Mouse (Mus musculus) left cerebral cortex, postnatal 14 days (tissue): ENCODE results near the gene Clasp2. TPM values are rescaled to one million over a fixed set of nuclear protein-coding genes. Genes with fewer than 3 reads are reported as not detected.
"Not testable (repeated sequence)": the region's sequence is repeated elsewhere in the genome, so short reads cannot be mapped to it uniquely, and the experiment has no call there.

ENCODE experiments used
- DNase-seq, 2 experiments: peaks; one replicate each; pipeline ENCODE4 v3.0.0; 2021 to 2022; ENCODE audit warnings: low spot score in 2 of 2, mixed read lengths in 1 of 2
- intact Hi-C: fragments of 180-260 bp; cut with DNase I; formaldehyde crosslinking; loops from one replicate; pipeline ENCODE4 v1.15.1; 2025
- total RNA-seq, 2 experiments: library from RNA; stranded (reverse); gene quantifications; 2 replicates each; pipeline ENCODE4 v1.2.3; 2021

Clasp2 gene
- total RNA-seq, 2 experiments from 2014 or later, result 297 to 298 TPM

DNA sequence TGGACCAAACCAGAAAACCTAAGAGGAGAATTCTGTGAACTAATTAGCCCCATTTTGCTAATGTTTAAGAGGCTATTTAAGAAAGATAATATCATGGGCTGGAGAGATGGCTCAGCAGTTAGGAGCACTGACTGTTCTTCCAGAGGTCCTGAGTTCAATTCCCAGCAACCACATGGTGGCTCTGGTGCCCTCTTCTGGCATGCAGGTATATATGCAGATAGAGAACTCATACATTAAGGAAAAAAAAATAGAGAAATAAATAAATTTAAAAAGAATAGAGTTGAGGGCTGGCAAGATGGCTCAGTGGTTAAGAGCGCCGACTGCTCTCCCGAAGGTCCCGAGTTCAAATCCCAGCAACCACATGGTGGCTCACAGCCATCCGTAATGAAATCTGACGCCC lies 163.0 kb downstream of the Clasp2 start:
- intact Hi-C loops, result loop anchor here (5.0 kb wide), 1 partner anchor 37 kb away; no protein-coding TSS in a partner anchor
- DNase-seq, result not testable (repeated sequence)

DNA sequence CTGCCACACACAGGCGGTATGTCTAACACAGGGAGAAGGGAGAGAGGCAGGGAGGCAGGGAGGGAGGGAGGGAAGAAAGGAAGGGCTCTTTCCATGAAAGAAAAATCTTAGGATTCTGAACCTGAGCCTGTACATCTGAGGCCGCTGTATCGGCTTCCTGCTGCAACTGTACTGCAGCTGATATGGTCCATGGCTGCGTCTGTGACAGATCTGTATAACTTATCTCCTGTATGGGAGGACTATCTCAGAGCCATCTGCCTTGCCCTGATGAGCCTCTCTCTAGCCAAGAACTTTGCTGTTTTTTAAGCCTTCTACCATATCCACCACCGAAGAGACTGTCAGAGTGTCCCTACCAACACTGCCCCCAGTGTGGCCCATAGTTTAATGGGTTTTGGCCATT lies 174.5 kb downstream of the Clasp2 start:
- intact Hi-C loops, result no loop called here
- DNase-seq, result no peak

DNA sequence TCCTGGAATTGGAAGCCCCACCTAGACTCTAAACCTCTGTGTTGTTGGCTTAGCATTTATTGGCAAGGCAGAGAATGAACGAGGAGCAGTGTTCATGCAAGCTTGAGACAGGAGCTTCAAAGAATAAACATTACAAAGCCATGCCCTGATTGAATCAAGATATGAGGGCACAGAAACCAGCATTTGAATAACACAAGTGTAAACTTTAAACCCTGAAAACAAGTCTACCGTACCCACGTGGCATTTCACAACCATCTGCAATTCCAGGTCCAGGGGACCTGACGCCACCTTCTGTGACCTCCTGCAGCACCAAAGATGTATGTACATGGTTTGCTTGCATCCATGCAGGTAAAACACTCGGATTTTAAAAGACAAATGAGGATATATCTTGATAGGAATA lies 181.4 kb downstream of the Clasp2 start:
- intact Hi-C loops, result no loop called here
- no peak for DNase-seq

DNA sequence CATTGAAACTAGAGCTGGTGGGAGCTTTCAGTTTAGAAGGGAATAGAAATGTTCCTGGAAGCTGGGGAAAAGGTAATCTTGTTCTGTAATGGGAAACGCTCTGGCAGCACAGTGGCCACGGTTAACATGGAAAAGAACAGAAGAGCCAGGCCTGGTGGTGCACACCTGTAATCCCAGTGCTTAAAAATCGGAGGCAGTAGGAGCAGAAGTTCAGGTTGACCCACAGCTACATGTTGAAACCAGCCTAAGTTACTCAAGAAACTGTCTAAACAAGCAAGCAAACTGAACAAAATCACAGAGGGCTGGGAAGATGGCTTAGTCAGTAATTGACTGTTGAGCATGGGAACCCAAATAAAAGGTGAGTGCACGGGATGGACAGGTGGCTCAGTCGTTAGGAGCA lies 183.6 kb downstream of the Clasp2 start:
- DNase-seq, result no peak
- intact Hi-C loops, result no loop called here

DNA sequence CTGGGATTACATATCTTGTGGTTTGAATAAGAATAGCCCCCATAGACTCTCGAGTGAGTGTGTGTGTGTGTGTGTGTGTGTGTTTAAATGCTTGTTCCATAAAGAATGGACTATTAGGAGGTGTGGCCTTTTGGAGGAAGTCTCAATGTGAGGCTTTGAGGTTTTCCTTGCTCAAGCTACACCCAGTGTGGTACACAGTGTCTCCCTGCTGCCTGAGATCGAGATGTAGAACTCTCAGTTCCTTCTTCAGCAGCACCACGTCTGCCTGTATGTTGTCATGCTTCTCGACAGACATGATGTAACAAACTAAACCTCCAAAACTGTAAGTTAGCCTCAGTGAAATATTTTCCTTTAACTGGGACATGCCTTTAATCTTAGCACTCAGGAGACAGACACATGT lies 187.3 kb downstream of the Clasp2 start:
- DNase-seq, result no peak
- intact Hi-C loops, result no loop called here

DNA sequence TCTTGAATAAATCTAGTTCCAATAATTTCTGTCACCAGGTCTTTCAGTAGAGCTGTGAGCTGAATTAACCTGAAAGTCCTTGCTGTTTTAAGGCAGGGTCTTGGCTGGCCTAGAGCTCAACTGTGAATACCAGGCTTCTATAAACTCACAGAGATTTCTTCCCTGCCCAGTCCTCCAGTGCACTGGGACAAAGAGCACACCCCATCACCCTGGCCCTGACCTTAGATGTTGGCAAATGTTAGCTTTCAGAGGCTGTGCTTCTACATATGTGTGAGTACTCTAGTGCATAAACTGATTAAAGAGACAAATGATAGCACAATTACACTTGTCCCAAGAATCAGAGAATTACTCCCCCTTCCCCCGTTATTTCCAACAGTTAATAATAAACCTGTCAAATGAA lies 188.4 kb downstream of the Clasp2 start:
- no peak for DNase-seq
- intact Hi-C loops, result no loop called here

DNA sequence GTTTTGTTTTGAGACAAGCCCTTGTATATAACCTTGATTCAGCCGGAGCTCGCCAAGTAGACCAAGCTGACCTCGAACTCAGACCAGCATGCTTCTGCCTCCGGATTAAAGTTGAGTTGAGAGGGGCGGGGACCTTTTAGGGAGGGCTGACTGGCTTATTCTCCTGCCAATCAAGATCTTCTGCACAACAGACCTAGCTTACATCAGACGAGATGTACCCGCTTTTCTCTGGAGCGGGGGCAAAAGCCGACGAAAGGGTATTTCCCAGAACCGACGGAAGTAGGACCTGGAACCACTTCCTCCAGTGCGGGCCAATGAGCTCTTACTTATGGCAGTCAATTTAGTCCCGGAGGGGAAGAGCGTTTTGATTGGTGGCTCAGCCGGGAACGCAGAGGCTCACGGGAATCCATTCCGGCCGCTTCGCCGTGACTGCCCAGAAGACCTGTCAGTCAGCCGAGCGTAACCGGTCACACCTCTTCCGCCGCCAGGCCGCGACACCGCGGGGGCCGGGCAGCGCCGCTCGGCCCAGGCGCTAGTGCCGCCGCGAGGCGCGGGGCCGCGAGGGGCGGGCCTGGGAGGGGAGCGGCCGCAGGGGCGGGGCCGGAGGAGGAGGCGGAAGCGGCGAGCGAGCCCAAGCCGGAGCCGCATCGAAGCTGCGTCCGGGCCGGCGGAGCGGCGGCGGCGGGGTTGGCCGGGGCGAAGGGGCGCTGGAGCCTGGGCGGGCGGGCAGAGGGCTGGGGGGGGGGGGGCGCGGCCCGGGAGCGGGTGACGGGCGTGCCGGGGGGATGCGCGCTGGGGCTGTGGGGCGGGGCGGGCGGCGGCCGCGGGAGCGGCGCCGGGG lies 189.5 kb downstream of the Clasp2 start, which contains the start of gene Ubp1:
Ubp1 (plus strand) TSS at position 401 of the 841 bp plus-strand sequence.
- intact Hi-C loops, result no loop called here

DNA sequence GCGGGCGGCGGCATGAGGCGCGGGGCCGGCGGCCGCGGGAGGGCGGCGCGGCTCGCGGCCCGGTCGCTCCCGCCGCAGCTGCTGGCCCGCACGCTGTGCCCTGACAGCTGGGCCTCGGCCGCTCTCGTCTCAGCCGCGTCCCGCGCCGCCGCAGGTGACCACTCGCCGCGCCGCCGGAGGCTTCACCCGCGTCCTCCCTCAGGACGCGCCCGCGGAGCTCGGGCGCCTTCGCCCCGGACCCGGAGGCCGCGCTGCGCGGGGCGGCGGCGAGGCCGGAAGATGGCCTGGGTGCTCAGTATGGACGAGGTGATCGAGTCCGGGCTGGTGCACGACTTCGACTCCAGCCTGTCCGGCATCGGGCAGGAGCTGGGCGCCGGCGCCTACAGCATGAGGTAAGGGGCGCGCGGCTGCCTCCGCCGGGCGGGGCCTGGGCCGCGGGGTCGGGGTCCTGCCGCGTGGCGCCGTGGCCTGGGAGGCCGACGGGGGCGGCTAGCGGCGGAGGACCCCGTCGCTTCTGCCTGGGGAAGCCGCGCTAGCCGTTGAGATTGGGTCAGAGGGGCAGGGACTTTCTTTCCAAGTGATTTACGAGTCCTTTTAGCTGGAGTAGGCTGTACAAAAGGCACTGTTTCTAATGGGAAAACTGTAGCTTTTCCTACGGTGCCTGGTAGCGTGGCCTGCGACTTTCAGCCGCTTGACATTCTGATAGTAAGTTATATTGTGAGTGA lies 190.3 kb downstream of the Clasp2 start:
- intact Hi-C loops, result no loop called here
- DNase-seq, result peak in 1 of 2 experiments; percentile 20

More for the DNA sequence above, 189.5 kb downstream of the Clasp2 start, which contains the start of gene Ubp1:
- DNase-seq, result peak; percentile 97 to 99

DNA sequence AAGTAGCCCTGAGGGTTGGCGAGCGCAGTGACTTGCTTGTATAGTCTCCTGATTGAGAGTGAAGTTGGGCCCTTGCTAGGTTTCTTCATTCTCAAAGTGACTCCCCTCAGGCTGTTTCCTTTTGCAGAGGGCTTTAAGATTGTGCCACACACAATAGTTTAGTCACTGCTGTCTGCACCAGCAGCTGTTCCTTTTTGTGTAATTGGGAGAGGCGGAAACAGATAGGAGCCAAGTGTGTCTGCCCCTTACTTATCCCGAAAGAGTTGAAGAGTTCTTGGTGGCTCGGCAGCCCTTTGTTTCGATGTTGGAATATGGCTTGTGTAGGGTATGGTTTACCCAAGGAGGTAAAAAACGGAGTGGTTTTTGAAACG lies 190.8 kb downstream of the Clasp2 start:
- intact Hi-C loops, result no loop called here
- peak in 1 of 2 experiments; percentile 15 for DNase-seq

DNA sequence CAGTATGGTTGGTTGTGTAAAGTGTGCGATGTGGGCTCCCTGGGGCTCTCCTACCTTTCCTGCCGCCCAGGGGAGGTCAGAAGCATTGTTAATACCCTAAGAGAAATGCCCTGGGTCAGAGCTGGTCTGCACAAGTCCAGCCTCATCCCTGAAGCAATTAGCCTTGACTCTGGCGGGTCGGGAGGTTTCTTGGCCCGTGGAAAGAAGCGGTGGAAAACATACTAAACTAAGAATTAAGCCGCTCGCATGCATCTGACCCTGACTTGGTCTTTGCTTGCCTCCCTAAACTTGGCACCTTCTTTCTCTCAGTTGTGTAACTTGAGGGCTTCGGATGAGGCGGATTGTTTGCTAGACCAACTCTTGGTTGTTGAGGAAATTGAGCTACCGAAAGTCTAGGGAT lies 191.2 kb downstream of the Clasp2 start:
- intact Hi-C loops, result no loop called here
- DNase-seq, result no peak

DNA sequence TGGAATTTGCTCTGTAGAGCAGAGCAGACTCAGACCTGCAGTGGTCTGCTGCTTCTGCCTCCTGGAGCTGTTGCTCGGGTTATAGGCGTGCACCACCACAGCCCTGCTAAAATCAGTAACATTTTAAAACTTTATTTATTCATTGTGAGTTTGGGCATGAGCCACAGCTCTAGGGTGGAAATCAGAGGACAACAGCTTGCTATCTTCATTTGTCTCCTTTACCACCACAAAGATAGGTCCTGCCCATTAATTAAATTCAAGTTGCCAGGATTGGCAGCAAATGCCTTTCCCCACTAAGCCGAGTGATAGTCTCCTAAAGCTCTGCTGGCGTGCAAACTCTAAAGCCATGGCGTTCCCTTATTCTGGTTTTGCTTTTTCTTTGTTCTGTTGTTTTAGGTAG lies 194.4 kb downstream of the Clasp2 start:
- DNase-seq, result no peak
- intact Hi-C loops, result no loop called here

DNA sequence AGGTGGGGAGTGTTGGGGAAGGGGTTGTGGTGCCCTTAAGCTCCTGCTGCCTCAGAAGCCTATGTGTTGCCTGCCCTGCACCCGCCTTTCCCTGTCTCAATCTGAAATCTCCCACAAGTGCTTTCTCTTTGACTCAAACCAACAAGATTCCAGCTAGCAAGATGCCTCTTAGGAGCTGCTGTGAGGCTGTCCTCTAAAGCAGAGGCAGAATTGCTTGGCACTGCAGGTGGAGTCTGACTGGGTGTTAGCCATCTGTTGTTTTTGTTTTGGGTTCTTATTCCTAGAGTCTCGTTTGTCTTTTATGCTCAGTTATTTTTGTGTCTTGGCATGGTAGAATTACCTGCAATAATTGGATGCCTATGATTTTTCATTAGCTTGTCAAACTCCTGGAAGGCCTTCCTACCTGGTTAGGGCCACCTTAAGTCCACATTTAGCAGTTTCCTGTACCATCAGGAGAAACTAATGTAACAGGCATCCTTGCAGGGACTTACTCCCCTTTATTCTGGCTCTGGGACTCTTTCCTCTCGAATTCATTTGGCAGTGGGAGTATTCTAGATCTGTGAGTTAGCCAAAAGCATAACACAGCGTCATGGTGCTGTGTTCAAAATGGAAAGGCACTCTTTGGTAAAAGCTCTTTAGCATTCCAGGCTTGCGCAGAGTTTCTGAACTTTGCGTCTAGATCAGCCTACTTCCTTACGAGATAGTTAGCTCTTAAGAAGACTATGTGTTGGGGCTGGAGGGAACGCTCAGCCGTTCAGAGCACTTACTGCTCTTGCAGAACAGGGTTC lies 198.0 kb downstream of the Clasp2 start:
- DNase-seq, result no peak
- intact Hi-C loops, result no loop called here

DNA sequence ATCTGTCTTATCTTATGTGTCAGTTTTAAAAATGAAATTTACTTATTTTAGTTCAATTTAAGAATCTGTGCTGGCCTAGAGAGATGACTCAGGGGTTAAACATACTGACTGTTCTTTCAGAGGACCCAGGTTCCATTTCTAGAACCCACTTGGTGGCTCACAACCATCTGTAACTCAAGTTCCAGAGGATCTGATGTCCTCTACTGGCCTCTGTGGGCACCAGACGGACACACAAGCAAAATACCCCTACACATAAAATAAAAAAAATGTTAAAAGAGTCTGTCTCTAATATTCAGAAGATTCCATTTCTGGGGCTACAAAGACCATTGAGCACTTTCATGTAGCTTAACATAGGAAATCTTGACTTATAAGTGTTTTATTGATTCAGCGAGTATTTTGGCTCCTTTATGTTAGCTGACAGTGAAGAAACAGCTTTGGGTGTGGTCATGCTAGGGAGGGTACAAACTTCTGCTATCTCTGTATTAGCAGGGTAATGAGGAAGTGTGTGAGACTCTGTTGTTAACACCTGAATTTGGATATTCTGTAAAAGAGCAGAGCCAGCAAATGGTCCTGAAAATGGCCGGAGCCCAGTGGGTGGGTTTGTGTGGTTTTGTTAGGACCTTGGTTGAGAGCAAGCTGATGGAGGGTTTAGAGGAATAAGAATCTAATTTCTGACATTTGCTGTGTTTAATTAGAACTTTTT lies 200.0 kb downstream of the Clasp2 start:
- intact Hi-C loops, result no loop called here
- no peak for DNase-seq

DNA sequence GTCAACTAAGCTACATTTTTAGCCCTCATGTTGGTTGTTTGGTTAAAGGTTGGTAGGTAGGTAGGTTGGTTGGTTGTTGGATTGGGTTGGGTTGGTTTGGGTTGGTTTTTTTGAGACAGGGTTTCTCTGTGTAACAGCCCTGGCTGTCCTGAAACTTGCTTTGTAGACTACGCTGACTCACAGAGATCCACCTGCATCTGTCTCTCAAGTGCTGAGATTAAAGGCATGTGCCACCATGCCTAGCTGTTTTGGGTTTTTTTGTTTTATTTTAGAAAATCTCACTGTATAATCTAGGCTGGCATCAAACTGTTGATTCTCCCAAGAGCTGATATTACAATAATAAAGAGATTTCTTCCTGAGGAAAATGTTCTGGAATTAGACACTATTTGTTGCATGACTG lies 202.1 kb downstream of the Clasp2 start:
- intact Hi-C loops, result no loop called here
- no peak for DNase-seq

DNA sequence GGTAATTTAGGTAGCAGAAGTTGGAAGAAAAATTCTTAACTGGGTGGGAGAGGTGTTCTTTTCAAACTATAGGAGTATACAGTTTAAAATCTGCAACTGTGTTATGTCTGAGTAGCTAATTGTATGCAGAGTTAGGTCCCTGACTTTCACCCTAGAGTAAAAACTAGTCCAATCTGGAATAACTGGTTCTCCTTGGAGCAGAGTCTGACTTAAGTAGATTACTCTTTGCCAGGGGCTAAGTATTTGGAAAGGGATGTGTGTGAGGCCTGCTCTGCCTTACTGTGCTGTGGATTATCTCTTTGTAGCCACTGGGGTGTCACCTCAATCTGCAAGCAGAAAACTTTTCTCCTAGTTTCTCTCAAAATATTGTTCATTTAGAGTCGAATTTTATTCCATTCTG lies 205.9 kb downstream of the Clasp2 start:
- intact Hi-C loops, result no loop called here

DNA sequence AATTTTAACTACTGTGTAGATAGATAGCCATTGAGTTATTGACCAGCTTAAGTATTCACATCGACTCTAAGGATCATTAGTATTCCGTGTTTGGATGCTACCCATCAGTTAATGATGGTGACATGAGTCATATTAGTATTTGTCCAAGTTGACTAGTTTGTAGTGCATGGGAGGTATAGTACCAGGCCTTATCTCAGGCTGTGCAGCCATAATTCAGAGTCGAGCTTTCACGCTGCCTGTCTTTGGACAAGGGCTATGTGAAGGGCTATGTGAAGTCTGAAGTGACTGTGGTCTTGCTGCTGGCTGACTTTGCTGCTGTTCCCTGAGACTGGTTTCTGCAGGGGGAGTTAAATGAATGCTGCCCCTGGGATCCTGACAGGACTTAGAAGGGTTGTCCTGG lies 216.5 kb downstream of the Clasp2 start:
- intact Hi-C loops, result no loop called here

More for the DNA sequence above, 205.9 kb downstream of the Clasp2 start:
- no peak for DNase-seq

DNA sequence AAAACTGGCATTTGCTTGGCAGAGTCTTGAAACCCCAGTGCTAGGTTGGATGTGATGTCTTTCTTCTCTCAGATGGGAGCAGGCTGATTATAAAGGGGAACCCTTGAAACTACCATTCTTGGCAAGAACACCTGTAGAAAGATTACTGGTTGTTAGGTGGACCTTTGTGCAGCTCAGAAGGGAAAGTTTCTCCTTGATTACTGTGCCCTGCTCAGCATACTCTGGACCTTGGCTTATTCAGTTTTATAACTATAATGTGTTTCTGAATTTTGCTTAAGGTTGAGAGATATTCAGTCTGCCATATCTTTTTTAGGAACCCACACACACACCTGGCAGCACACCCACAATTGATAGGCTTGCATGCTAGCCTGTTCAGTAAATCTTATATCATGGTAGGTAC lies 222.4 kb downstream of the Clasp2 start:
- intact Hi-C loops, result no loop called here
- DNase-seq, result no peak

More for the DNA sequence above, 216.5 kb downstream of the Clasp2 start:
- DNase-seq, result no peak

DNA sequence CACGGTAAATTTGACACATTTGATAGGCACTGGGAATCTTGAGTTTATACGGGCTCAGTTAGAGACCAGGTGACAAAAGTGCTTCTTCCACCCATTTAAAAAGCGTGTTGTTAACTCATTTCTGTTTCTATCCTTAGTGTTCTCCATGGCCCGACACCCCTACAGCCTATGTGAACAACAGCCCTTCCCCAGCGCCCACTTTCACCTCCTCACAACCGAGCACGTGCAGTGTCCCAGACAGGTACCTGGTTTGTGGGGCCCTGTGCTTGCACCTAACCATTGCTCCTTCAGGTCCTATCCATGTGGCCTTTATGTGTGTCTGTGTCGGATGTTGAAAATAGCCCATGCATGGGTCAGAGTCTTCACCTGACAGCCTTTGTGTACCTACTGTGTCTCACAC lies 223.1 kb downstream of the Clasp2 start:
- no peak for DNase-seq
- intact Hi-C loops, result no loop called here

DNA sequence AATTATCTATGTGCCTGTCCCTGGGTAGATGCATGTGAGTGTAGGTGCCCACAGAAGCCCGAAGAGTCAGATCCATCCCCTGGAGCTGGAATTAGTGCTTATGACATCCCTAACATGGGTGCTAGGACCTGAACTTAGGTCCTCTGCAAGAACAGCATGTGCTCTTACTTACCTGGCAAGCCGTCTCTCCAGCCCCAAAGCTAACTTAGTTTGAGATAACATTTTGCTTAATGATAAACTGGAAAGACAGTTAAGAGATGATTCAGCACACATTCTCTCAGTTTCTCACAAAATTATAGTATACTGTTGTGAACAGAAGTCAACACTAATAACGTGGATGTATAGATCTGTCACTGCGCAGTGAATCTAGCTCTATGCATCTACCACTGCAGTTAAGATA lies 225.6 kb downstream of the Clasp2 start:
- DNase-seq, result no peak
- intact Hi-C loops, result no loop called here
